Mouse (Mus musculus): ENCODE data around the gene Tmem253. TPM values are rescaled to one million over a fixed set of nuclear protein-coding genes. Genes with fewer than 3 reads are reported as not detected.

Gene Tmem253
- total and polyA plus RNA-seq, 2 experiments from 2014 or later, result 0.18 to 0.57 TPM

- Histone ChIP-seq H3K9me3 (replicated peaks; ENCODE audit: control insufficient read depth, low read length) (no peaks in the 10 kb centered on the region), H3K4me3 (ENCODE audit: low read depth, low read length) (no peak overlapping the region), H3K4me2 (ENCODE audit: low read depth, low read length) (no peak overlapping the region), H3K9ac (replicated peaks; ENCODE audit: low read depth, low read length) (no peak overlapping the region), H3K36me3 (replicated peaks; ENCODE audit: control insufficient read depth, insufficient read depth, low read length) (no peaks in the 10 kb centered on the region), H3K27ac (ENCODE audit: low read depth) (no peak overlapping the region), H3K27me3 (ENCODE audit: control insufficient read depth, insufficient read depth, low read length) (no peaks in the 10 kb centered on the region), H3K4me1 (ENCODE audit: control insufficient read depth, insufficient read depth) (no peaks in the 10 kb centered on the region)
- 67% methylated on average over 1 of the region's 1 CpGs for WGBS
- DNase-seq (ENCODE audit: low spot score) (no peak), ATAC-seq (ENCODE audit: insufficient read depth, low read depth) (no peak)
- TF ChIP-seq CTCF (IDR thresholded peaks at IDR 0.05; ENCODE audit: low read depth), result no peak
These were observed 45.3 kb downstream of the Tmem253 start for GRCm38 (mm10) chr14:52060800-52061199.

- no peak for TF ChIP-seq CTCF (IDR thresholded peaks at IDR 0.05; ENCODE audit: low read depth)
- TF ChIP-seq EP300 (IDR thresholded peaks at IDR 0.05; ENCODE audit: low read depth), result no peak
These were observed 46.3 kb downstream of the Tmem253 start for GRCm38 (mm10) chr14:52061798-52062197.

GRCm38 (mm10) chr14:52066135-52066534 lies 50.7 kb downstream of the Tmem253 start:
- H3K27ac ChIP-seq (ENCODE audit: low read depth), result no peak overlapping the region
- ATAC-seq (ENCODE audit: insufficient read depth, low read depth) (no peak), DNase-seq (ENCODE audit: low spot score) (no peak)
- no peak for TF ChIP-seq CTCF (IDR thresholded peaks at IDR 0.05; ENCODE audit: low read depth)
- peaks cover 5% of the 10 kb centered on the region for H3K36me3 ChIP-seq (replicated peaks; ENCODE audit: control insufficient read depth, insufficient read depth, low read length)
- no peaks in the 10 kb centered on the region for H3K9me3 ChIP-seq (replicated peaks; ENCODE audit: control insufficient read depth, low read length)
- H3K9ac ChIP-seq (replicated peaks; ENCODE audit: low read depth, low read length), result no peak overlapping the region
- H3K4me3 ChIP-seq (ENCODE audit: low read depth, low read length), result no peak overlapping the region
- 65% methylated on average over 4 of the region's 4 CpGs for WGBS
- no peak overlapping the region for H3K4me2 ChIP-seq (ENCODE audit: low read depth, low read length)
- no peaks in the 10 kb centered on the region for H3K4me1 ChIP-seq (ENCODE audit: control insufficient read depth, insufficient read depth)
- no peaks in the 10 kb centered on the region for H3K27me3 ChIP-seq (ENCODE audit: control insufficient read depth, insufficient read depth, low read length)

More at GRCm38 (mm10) chr14:52061798-52062197, 46.3 kb downstream of the Tmem253 start:
- Histone ChIP-seq H3K27ac (ENCODE audit: low read depth) (no peak overlapping the region), H3K9ac (replicated peaks; ENCODE audit: low read depth, low read length) (no peak overlapping the region), H3K9me3 (replicated peaks; ENCODE audit: control insufficient read depth, low read length) (no peaks in the 10 kb centered on the region), H3K4me1 (ENCODE audit: control insufficient read depth, insufficient read depth) (no peaks in the 10 kb centered on the region), H3K36me3 (replicated peaks; ENCODE audit: control insufficient read depth, insufficient read depth, low read length) (no peaks in the 10 kb centered on the region), H3K4me2 (ENCODE audit: low read depth, low read length) (no peak overlapping the region), H3K4me3 (ENCODE audit: low read depth, low read length) (no peak overlapping the region), H3K27me3 (ENCODE audit: control insufficient read depth, insufficient read depth, low read length) (no peaks in the 10 kb centered on the region)
- 83% methylated on average over 8 of the region's 8 CpGs for WGBS
- no peak for ATAC-seq (ENCODE audit: insufficient read depth, low read depth)
- DNase-seq (ENCODE audit: low spot score), result no peak

Other genes with a start within 250 kb of the Tmem253 start
- gene Ang4, start 242.1 kb upstream of the Tmem253 start, total RNA-seq (2014; rRNA removed; ENCODE audit: low replicate concordance), result not detected in 2 replicates
- not detected in 2 replicates for gene Ang4, start 242.1 kb upstream of the Tmem253 start, polyA plus RNA-seq (2015; fragmentation: Nextera tagmentation; extraction: Ambion mirVana)
- gene AY358078, start 215.6 kb upstream of the Tmem253 start, total RNA-seq (2014; rRNA removed; ENCODE audit: low replicate concordance), result not detected in 2 replicates
- not detected in 2 replicates for gene AY358078, start 215.6 kb upstream of the Tmem253 start, polyA plus RNA-seq (2015; fragmentation: Nextera tagmentation; extraction: Ambion mirVana)
- not detected in 2 replicates for gene Ear6, start 162.0 kb upstream of the Tmem253 start, total RNA-seq (2014; rRNA removed; ENCODE audit: low replicate concordance)
- gene Ear6, start 162.0 kb upstream of the Tmem253 start, polyA plus RNA-seq (2015; fragmentation: Nextera tagmentation; extraction: Ambion mirVana), result not detected in 2 replicates
- gene Mettl17, start 130.8 kb upstream of the Tmem253 start, total RNA-seq (2014; rRNA removed; ENCODE audit: low replicate concordance), result 21.6 and 57.0 TPM in 2 replicates
- gene Mettl17, start 130.8 kb upstream of the Tmem253 start, polyA plus RNA-seq (2015; fragmentation: Nextera tagmentation; extraction: Ambion mirVana), result 27.2 and 37.7 TPM in 2 replicates
- gene Slc39a2, start 122.8 kb upstream of the Tmem253 start, total RNA-seq (2014; rRNA removed; ENCODE audit: low replicate concordance), result not detected in 2 replicates
- 0.15 and 0.26 TPM in 2 replicates for gene Slc39a2, start 122.8 kb upstream of the Tmem253 start, polyA plus RNA-seq (2015; fragmentation: Nextera tagmentation; extraction: Ambion mirVana)
- gene Ndrg2, start 101.5 kb upstream of the Tmem253 start, total RNA-seq (2014; rRNA removed; ENCODE audit: low replicate concordance), result 785 and 1,158 TPM in 2 replicates
- gene Ndrg2, start 101.5 kb upstream of the Tmem253 start, polyA plus RNA-seq (2015; fragmentation: Nextera tagmentation; extraction: Ambion mirVana), result 581 and 591 TPM in 2 replicates
- gene Tppp2, start 97.2 kb upstream of the Tmem253 start, total RNA-seq (2014; rRNA removed; ENCODE audit: low replicate concordance), result not detected in 2 replicates
- not detected in 2 replicates for gene Tppp2, start 97.2 kb upstream of the Tmem253 start, polyA plus RNA-seq (2015; fragmentation: Nextera tagmentation; extraction: Ambion mirVana)
- not detected in 2 replicates for gene Rnase13, start 92.9 kb upstream of the Tmem253 start, total RNA-seq (2014; rRNA removed; ENCODE audit: low replicate concordance)
- not detected in 2 replicates for gene Rnase13, start 92.9 kb upstream of the Tmem253 start, polyA plus RNA-seq (2015; fragmentation: Nextera tagmentation; extraction: Ambion mirVana)
- gene Arhgef40, start 30.9 kb upstream of the Tmem253 start, total RNA-seq (2014; rRNA removed; ENCODE audit: low replicate concordance), result 35.4 and 36.4 TPM in 2 replicates
- gene Arhgef40, start 30.9 kb upstream of the Tmem253 start, polyA plus RNA-seq (2015; fragmentation: Nextera tagmentation; extraction: Ambion mirVana), result 26.9 and 27.6 TPM in 2 replicates
- 41.2 and 51.6 TPM in 2 replicates for gene Zfp219, start 5.1 kb downstream of the Tmem253 start, total RNA-seq (2014; rRNA removed; ENCODE audit: low replicate concordance)
- 12.7 and 13.9 TPM in 2 replicates for gene Zfp219, start 5.1 kb downstream of the Tmem253 start, polyA plus RNA-seq (2015; fragmentation: Nextera tagmentation; extraction: Ambion mirVana)
- not detected in 2 replicates for gene Olfr221, start 26.8 kb downstream of the Tmem253 start, total RNA-seq (2014; rRNA removed; ENCODE audit: low replicate concordance)
- not detected in 2 replicates for gene Olfr221, start 26.8 kb downstream of the Tmem253 start, polyA plus RNA-seq (2015; fragmentation: Nextera tagmentation; extraction: Ambion mirVana)
- gene Hnrnpc, start 88.4 kb downstream of the Tmem253 start, total RNA-seq (2014; rRNA removed; ENCODE audit: low replicate concordance), result 42.4 and 101 TPM in 2 replicates
- 170 and 177 TPM in 2 replicates for gene Hnrnpc, start 88.4 kb downstream of the Tmem253 start, polyA plus RNA-seq (2015; fragmentation: Nextera tagmentation; extraction: Ambion mirVana)
- 0.08 and 0.35 TPM in 2 replicates for gene Rpgrip1, start 95.0 kb downstream of the Tmem253 start, total RNA-seq (2014; rRNA removed; ENCODE audit: low replicate concordance)
- 21.8 and 23.5 TPM in 2 replicates for gene Rpgrip1, start 95.0 kb downstream of the Tmem253 start, polyA plus RNA-seq (2015; fragmentation: Nextera tagmentation; extraction: Ambion mirVana)
- 10.2 and 12.6 TPM in 2 replicates for gene Supt16, start 181.8 kb downstream of the Tmem253 start, total RNA-seq (2014; rRNA removed; ENCODE audit: low replicate concordance)
- 12.9 and 14.4 TPM in 2 replicates for gene Supt16, start 181.8 kb downstream of the Tmem253 start, polyA plus RNA-seq (2015; fragmentation: Nextera tagmentation; extraction: Ambion mirVana)
- gene Chd8, start 242.1 kb downstream of the Tmem253 start, total RNA-seq (2014; rRNA removed; ENCODE audit: low replicate concordance), result 18.1 and 28.8 TPM in 2 replicates
- 12.9 and 13.0 TPM in 2 replicates for gene Chd8, start 242.1 kb downstream of the Tmem253 start, polyA plus RNA-seq (2015; fragmentation: Nextera tagmentation; extraction: Ambion mirVana)